In genomic region chr15:25808677-25809460, GRCm38 (mm10) we compare ENCODE assay signal across 30 mouse cellular contexts. TPM values are rescaled to one million over a fixed set of nuclear protein-coding genes. Genes with fewer than 3 reads are reported as not detected.
DNase-seq lines count a peak whose midpoint lies in the region; ATAC-seq and TF ChIP-seq lines count a peak whose summit lies in the region.
"Had no signal": no experiment of that assay in that cellular context is flagged by ENCODE, and none has a peak within 500 bp of the region (broad histone marks: within the 10 kb centered on the region; RNA-seq: fewer than 3 reads in every experiment).

No protein-coding gene starts in this region.

- ATAC-seq in kidney, embryonic 14.5 days (ENCODE audit: low FRiP score, low TSS enrichment) = no peak
- ATAC-seq: activated CD4-positive, CD25-positive, alpha-beta regulatory T cell, adult 4 months; CD4-positive, CD25-positive, alpha-beta regulatory T cell, adult 4 months; forebrain, embryonic 15.5 days; midbrain, embryonic 16.5 days had no signal

- H3K36me3 ChIP-seq in kidney, embryonic 14.5 days (ENCODE audit: control insufficient read depth, insufficient read depth, low read length) = peaks cover 89% of the 10 kb centered on the region

- intact Hi-C loops in gastrocnemius, adult 2 months (cut with DNase I) = loop anchor here (5.0 kb wide), 1 partner anchor 93 kb away; no protein-coding TSS in a partner anchor
- intact Hi-C loops in gastrocnemius, postnatal 36 days (cut with DNase I) = loop anchor here (5.0 kb wide), 1 partner anchor 83 kb away; no protein-coding TSS in a partner anchor
- intact Hi-C loops in left cerebral cortex, postnatal 36 days (cut with DNase I) = loop anchor here (5.0 kb wide), 1 partner anchor 148 kb away; no protein-coding TSS in a partner anchor

- peak; percentile 59 for DNase-seq in gastrocnemius, adult 2 months
- no peak for DNase-seq in gastrocnemius, postnatal 36 days
- peak; percentile 70 for DNase-seq in kidney, adult 8-10 months
- peak; percentile 73 for DNase-seq in kidney, adult 9 months
- DNase-seq in kidney, postnatal 36 days = peak; percentile 63 to 71
- DNase-seq in layer of hippocampus, adult 2 months (ENCODE audit: low spot score in 2 of 2) = no peak
- no peak for DNase-seq in left cerebral cortex, postnatal 36 days (ENCODE audit: low spot score in 2 of 2)
- DNase-seq: adrenal gland, adult 2 months; adrenal gland, postnatal 36 days; cerebellum, adult 18-20 months; cerebellum, postnatal 10 days; gastrocnemius, postnatal 10 days; heart, adult 2 months; heart, postnatal 10 days; layer of hippocampus, postnatal 36 days; thymus, postnatal 14 days had no signal

- H3K4me3 ChIP-seq in gastrocnemius, adult 2 months = no peak overlapping the region
- H3K4me3 ChIP-seq in kidney, embryonic 14.5 days (ENCODE audit: low read length) = no peak overlapping the region
- H3K4me3 ChIP-seq in layer of hippocampus, adult 2 months = no peak overlapping the region
- H3K4me3 ChIP-seq: embryonic facial prominence, embryonic 13.5 days; forebrain, embryonic 10.5 days; forebrain, embryonic 15.5 days; heart, adult 2 months; heart, embryonic 13.5 days; limb, embryonic 12.5 days; liver, embryonic 15.5 days; neural tube, embryonic 12.5 days had no signal

- no peaks in the 10 kb centered on the region for H3K9me3 ChIP-seq in kidney, embryonic 14.5 days (ENCODE audit: control insufficient read depth, low read length)
- H3K9me3 ChIP-seq: embryonic facial prominence, embryonic 13.5 days; forebrain, embryonic 15.5 days; heart, embryonic 13.5 days; limb, embryonic 12.5 days; liver, embryonic 15.5 days; neural tube, embryonic 12.5 days had no signal

- 89% methylated on average over 20 of the region's 20 CpGs for WGBS in kidney, embryonic 14.5 days

- TF ChIP-seq CTCF in gastrocnemius, adult 2 months (IDR thresholded peaks at IDR 0.05) = no peak
- no peak for TF ChIP-seq CTCF in layer of hippocampus, adult 2 months (conservative IDR thresholded peaks at IDR 0.05)

- peak overlapping the region; percentile 59 for H3K27ac ChIP-seq in gastrocnemius, adult 2 months
- H3K27ac ChIP-seq in kidney, embryonic 14.5 days (ENCODE audit: low read depth, low read length) = no peak overlapping the region
- no peak overlapping the region for H3K27ac ChIP-seq in layer of hippocampus, adult 2 months
- H3K27ac ChIP-seq: embryonic facial prominence, embryonic 13.5 days; forebrain, embryonic 10.5 days; forebrain, embryonic 15.5 days; heart, adult 2 months; heart, embryonic 13.5 days; hindbrain, embryonic 14.5 days; limb, embryonic 12.5 days; liver, embryonic 15.5 days; neural tube, embryonic 12.5 days had no signal

- H3K4me1 ChIP-seq in kidney, embryonic 14.5 days (ENCODE audit: control insufficient read depth, insufficient read depth, low read length) = 0 out of 2 replicates have a peak, but pooled peaks cover 3% of the 10 kb centered on the region
- H3K4me1 ChIP-seq: embryonic facial prominence, embryonic 13.5 days; forebrain, embryonic 10.5 days; forebrain, embryonic 15.5 days; limb, embryonic 12.5 days; liver, embryonic 15.5 days; neural tube, embryonic 12.5 days had no signal

- no peaks in the 10 kb centered on the region for H3K27me3 ChIP-seq in kidney, embryonic 14.5 days (ENCODE audit: control insufficient read depth, insufficient read depth, low read length)
- H3K27me3 ChIP-seq: embryonic facial prominence, embryonic 13.5 days; forebrain, embryonic 15.5 days; heart, embryonic 13.5 days; limb, embryonic 12.5 days; liver, embryonic 15.5 days; neural tube, embryonic 12.5 days had no signal

- no peak overlapping the region for H3K9ac ChIP-seq in kidney, embryonic 14.5 days (ENCODE audit: low read depth, low read length)
- H3K9ac ChIP-seq: embryonic facial prominence, embryonic 13.5 days; forebrain, embryonic 15.5 days; heart, embryonic 13.5 days; hindbrain, embryonic 14.5 days; limb, embryonic 12.5 days; liver, embryonic 15.5 days; lung, embryonic 14.5 days; neural tube, embryonic 12.5 days had no signal

- H3K4me2 ChIP-seq in kidney, embryonic 14.5 days (replicated peaks; ENCODE audit: low read depth, low read length) = no peak overlapping the region
- H3K4me2 ChIP-seq: embryonic facial prominence, embryonic 13.5 days; forebrain, embryonic 15.5 days; heart, embryonic 13.5 days; hindbrain, embryonic 14.5 days; limb, embryonic 12.5 days; liver, embryonic 15.5 days; lung, embryonic 14.5 days; midbrain, embryonic 11.5 days; neural tube, embryonic 12.5 days had no signal

RNA-seq across cellular contexts. Expression of gene Retreg1, which starts 34.1 kb away (rescaled TPM):
- 100 to 1,000 TPM; 170 to 181 TPM for total RNA-seq in gastrocnemius, adult 2 months (2021)
- total RNA-seq in gastrocnemius, postnatal 36 days (2021) = 100 to 1,000 TPM; 128 to 214 TPM
- polyA plus RNA-seq in kidney, embryonic 14.5 days (2014; fragmentation: Nextera tagmentation; extraction: Ambion mirVana) = 10.2 and 14.6 TPM in 2 replicates
- total RNA-seq in layer of hippocampus, adult 2 months (2021) = 10 to 100 TPM; 27.3 to 28.6 TPM
- total RNA-seq in left cerebral cortex, postnatal 36 days (2021) = 10 to 100 TPM; 32.2 to 34.2 TPM

Comparison
In these comparisons a context has a peak if more than half of its experiments do, and no peak if none do; other contexts are left out.
1. DNase-seq: peak in gastrocnemius, adult 2 months (single experiment), kidney, adult 8-10 months (2 of 2), kidney, adult 9 months (single experiment) and kidney, postnatal 36 days (2 of 2); none in gastrocnemius, postnatal 36 days (0 of 2), layer of hippocampus, adult 2 months (0 of 2) and left cerebral cortex, postnatal 36 days (0 of 2).